Mouse (Mus musculus) heart, postnatal 0 days (tissue): ENCODE measurements at regions not wholly inside any gene's neighbourhood (a gene's known extent, or its start where the extent isn't known, plus 50 kb on each side); places are given as distances from the start of the nearest gene placed in this dataset.

Experiments used
- CTCF ChIP-seq: IDR thresholded peaks from 2 replicates; pipeline ENCODE4 v1.5.1; 2016; ENCODE audit warnings: antibody characterized with exemption, control low read depth, low read depth
- EP300 ChIP-seq: IDR thresholded peaks from 2 replicates; pipeline ENCODE4 v1.6.1; 2016; ENCODE audit warnings: antibody characterized with exemption, low read depth

DNA sequence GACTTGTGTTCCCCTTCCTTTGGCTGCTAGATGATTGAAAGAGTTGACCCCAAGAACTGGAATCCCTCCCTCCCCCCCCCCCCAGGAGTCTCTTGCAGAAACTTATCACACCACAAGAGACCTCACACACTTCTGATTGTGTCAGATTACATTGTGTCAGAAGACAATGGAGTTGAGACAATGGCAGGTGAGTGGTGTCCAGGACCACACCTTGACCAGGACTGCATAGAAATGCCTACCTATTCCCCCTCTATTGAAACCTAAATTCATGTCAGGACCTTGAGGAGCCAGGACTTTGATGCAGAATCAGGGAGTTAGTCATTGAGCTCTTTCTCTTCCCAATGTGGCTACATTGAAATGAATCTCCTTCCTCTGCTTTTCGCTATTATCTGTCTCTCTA is 282.8 kb upstream of the Nrp1 start:
- no peak for TF ChIP-seq EP300
- no peak for TF ChIP-seq CTCF
